9 mouse cellular contexts compared by ENCODE assay signal in genomic region chr1:45905107-45905821, GRCm38 (mm10). TPM values are rescaled to one million over a fixed set of nuclear protein-coding genes. Genes with fewer than 3 reads are reported as not detected.
DNase-seq lines count a peak whose midpoint lies in the region; ATAC-seq and TF ChIP-seq lines count a peak whose summit lies in the region.
"Had no signal": no experiment of that assay in that cellular context is flagged by ENCODE, and none has a peak within 500 bp of the region (broad histone marks: within the 10 kb centered on the region; RNA-seq: fewer than 3 reads in every experiment).

No protein-coding gene starts in this region.

- peak; percentile 49 for DNase-seq in forebrain, embryonic 11.5 days (ENCODE audit: low spot score)
- DNase-seq in forebrain, postnatal 0 days, result no peak
- DNase-seq in gastrocnemius, adult 2 months, result peak; percentile 19
- DNase-seq in hindbrain, postnatal 0 days (ENCODE audit: low spot score), result peak; percentile 79
- no peak for DNase-seq in liver, embryonic 11.5 days (ENCODE audit: low spot score)
- peak; percentile 52 for DNase-seq in neural tube, embryonic 10.5 days (ENCODE audit: extremely low spot score, low spot score)
- no peak for DNase-seq in thymus, postnatal 25 days
- no peak for DNase-seq in left cerebral cortex, adult 8-10 months (ENCODE audit: low spot score in 2 of 2)

- H3K9me3 ChIP-seq in forebrain, embryonic 11.5 days (ENCODE audit: control insufficient read depth, low read length), result no peaks in the 10 kb centered on the region
- no peaks in the 10 kb centered on the region for H3K9me3 ChIP-seq in forebrain, postnatal 0 days (ENCODE audit: low read length)
- no peaks in the 10 kb centered on the region for H3K9me3 ChIP-seq in hindbrain, postnatal 0 days (ENCODE audit: low read length)
- no peaks in the 10 kb centered on the region for H3K9me3 ChIP-seq in liver, embryonic 11.5 days (ENCODE audit: control insufficient read depth, low read length)
- H3K9me3 ChIP-seq: embryonic facial prominence, embryonic 13.5 days had no signal

- H3K27ac ChIP-seq in forebrain, embryonic 11.5 days (ENCODE audit: low read depth, low read length), result no peak overlapping the region
- no peak overlapping the region for H3K27ac ChIP-seq in forebrain, postnatal 0 days (ENCODE audit: low read depth, low read length)
- H3K27ac ChIP-seq in gastrocnemius, adult 2 months, result no peak overlapping the region
- H3K27ac ChIP-seq in hindbrain, postnatal 0 days, result no peak overlapping the region
- H3K27ac ChIP-seq in liver, embryonic 11.5 days (ENCODE audit: low read depth, low read length), result no peak overlapping the region
- H3K27ac ChIP-seq: embryonic facial prominence, embryonic 13.5 days had no signal

- intact Hi-C loops in gastrocnemius, adult 2 months (cut with DNase I), result no loop called here

- no peaks in the 10 kb centered on the region for H3K4me1 ChIP-seq in forebrain, embryonic 11.5 days (replicated peaks; ENCODE audit: control insufficient read depth, insufficient read depth, low read length)
- H3K4me1 ChIP-seq in forebrain, postnatal 0 days (ENCODE audit: insufficient read depth), result no peaks in the 10 kb centered on the region
- H3K4me1 ChIP-seq in hindbrain, postnatal 0 days (ENCODE audit: insufficient read depth, low read length), result no peaks in the 10 kb centered on the region
- peaks cover 3% of the 10 kb centered on the region; the same call in 1 of the 2 replicates for H3K4me1 ChIP-seq in liver, embryonic 11.5 days (replicated peaks; ENCODE audit: control insufficient read depth, insufficient read depth, low read length)

- ATAC-seq in forebrain, embryonic 11.5 days (replicated peaks; ENCODE audit: low FRiP score), result no peak; the same call in 1 of the 2 replicates
- ATAC-seq in forebrain, postnatal 0 days, result no peak
- peak; percentile 92 for ATAC-seq in hindbrain, postnatal 0 days
- ATAC-seq in liver, embryonic 11.5 days (replicated peaks; ENCODE audit: low FRiP score), result peak; percentile 53

- H3K36me3 ChIP-seq in forebrain, embryonic 11.5 days (ENCODE audit: control insufficient read depth, insufficient read depth, low read length), result no peaks in the 10 kb centered on the region
- H3K36me3 ChIP-seq in forebrain, postnatal 0 days (ENCODE audit: insufficient read depth), result no peaks in the 10 kb centered on the region
- H3K36me3 ChIP-seq in hindbrain, postnatal 0 days (ENCODE audit: insufficient read depth, low read length), result no peaks in the 10 kb centered on the region
- H3K36me3 ChIP-seq in liver, embryonic 11.5 days (ENCODE audit: control insufficient read depth, insufficient read depth, low read length), result no peaks in the 10 kb centered on the region
- H3K36me3 ChIP-seq: embryonic facial prominence, embryonic 13.5 days had no signal

- no peak overlapping the region for H3K9ac ChIP-seq in forebrain, embryonic 11.5 days (ENCODE audit: low read length)
- H3K9ac ChIP-seq in forebrain, postnatal 0 days, result no peak overlapping the region
- no peak overlapping the region for H3K9ac ChIP-seq in hindbrain, postnatal 0 days (replicated peaks; ENCODE audit: low read length)
- no peak overlapping the region for H3K9ac ChIP-seq in liver, embryonic 11.5 days (ENCODE audit: low read depth, low read length)
- H3K9ac ChIP-seq: embryonic facial prominence, embryonic 13.5 days had no signal

- no peak overlapping the region for H3K4me3 ChIP-seq in forebrain, embryonic 11.5 days (ENCODE audit: low read depth, low read length)
- H3K4me3 ChIP-seq in forebrain, postnatal 0 days (ENCODE audit: low read depth, low read length), result no peak overlapping the region
- no peak overlapping the region for H3K4me3 ChIP-seq in gastrocnemius, adult 2 months
- H3K4me3 ChIP-seq in hindbrain, postnatal 0 days (ENCODE audit: low read length), result no peak overlapping the region
- H3K4me3 ChIP-seq in liver, embryonic 11.5 days (ENCODE audit: low read depth, low read length), result no peak overlapping the region
- H3K4me3 ChIP-seq: embryonic facial prominence, embryonic 13.5 days had no signal

- WGBS in forebrain, embryonic 11.5 days, result 35% methylated on average over 5 of the region's 5 CpGs
- WGBS in forebrain, postnatal 0 days, result 25% methylated on average over 5 of the region's 5 CpGs
- WGBS in hindbrain, postnatal 0 days, result 19% methylated on average over 5 of the region's 5 CpGs
- 27% methylated on average over 5 of the region's 5 CpGs for WGBS in liver, embryonic 11.5 days

- no peak for TF ChIP-seq CTCF in forebrain, postnatal 0 days (IDR thresholded peaks at IDR 0.05; ENCODE audit: low read depth)
- TF ChIP-seq CTCF in gastrocnemius, adult 2 months (IDR thresholded peaks at IDR 0.05), result no peak
- TF ChIP-seq CTCF in hindbrain, postnatal 0 days (IDR thresholded peaks at IDR 0.05; ENCODE audit: low read depth), result no peak

- no peaks in the 10 kb centered on the region for H3K27me3 ChIP-seq in forebrain, embryonic 11.5 days (ENCODE audit: control insufficient read depth, insufficient read depth, low read length)
- no peaks in the 10 kb centered on the region for H3K27me3 ChIP-seq in forebrain, postnatal 0 days (ENCODE audit: insufficient read depth, low read length)
- H3K27me3 ChIP-seq in hindbrain, postnatal 0 days (ENCODE audit: insufficient read depth, low read length), result no peaks in the 10 kb centered on the region
- no peaks in the 10 kb centered on the region for H3K27me3 ChIP-seq in liver, embryonic 11.5 days (replicated peaks; ENCODE audit: control insufficient read depth, insufficient read depth, low read length)
- H3K27me3 ChIP-seq: embryonic facial prominence, embryonic 13.5 days had no signal

- no peak overlapping the region for H3K4me2 ChIP-seq in forebrain, embryonic 11.5 days (ENCODE audit: low read depth, low read length, severe bottlenecking)
- H3K4me2 ChIP-seq in forebrain, postnatal 0 days (ENCODE audit: low read depth), result no peak overlapping the region
- H3K4me2 ChIP-seq in hindbrain, postnatal 0 days (ENCODE audit: low read depth, low read length), result no peak overlapping the region
- no peak overlapping the region for H3K4me2 ChIP-seq in liver, embryonic 11.5 days
- H3K4me2 ChIP-seq: embryonic facial prominence, embryonic 13.5 days had no signal

RNA-seq across cellular contexts. Expression of gene Gm5269, which starts 15.2 kb away (rescaled TPM):
- not detected in 2 replicates for polyA plus RNA-seq in forebrain, embryonic 11.5 days (2014; fragmentation: Nextera tagmentation; extraction: Ambion mirVana)
- total RNA-seq in forebrain, postnatal 0 days (2014; rRNA removed), result not detected in 2 replicates
- not detected in 2 replicates for polyA plus RNA-seq in forebrain, postnatal 0 days (2015; fragmentation: Nextera tagmentation; extraction: Ambion mirVana)
- not detected for total RNA-seq in gastrocnemius, adult 2 months (2021)
- not detected in 2 replicates for total RNA-seq in hindbrain, postnatal 0 days (2014; rRNA removed)
- polyA plus RNA-seq in hindbrain, postnatal 0 days (2015; fragmentation: Nextera tagmentation; extraction: Ambion mirVana), result not detected in 2 replicates
- not detected in 2 replicates for polyA plus RNA-seq in liver, embryonic 11.5 days (2014; fragmentation: Nextera tagmentation; extraction: Ambion mirVana)
- total RNA-seq in left cerebral cortex, adult 8-10 months (2022), result not detected
- polyA plus RNA-seq: embryonic facial prominence, embryonic 13.5 days had no signal

RNA-seq across cellular contexts. Expression of gene Slc40a1, which starts 21.1 kb away (rescaled TPM):
- polyA plus RNA-seq in forebrain, embryonic 11.5 days (2014; fragmentation: Nextera tagmentation; extraction: Ambion mirVana), result 13.8 and 19.7 TPM in 2 replicates
- 12.3 and 13.9 TPM in 2 replicates for total RNA-seq in forebrain, postnatal 0 days (2014; rRNA removed)
- polyA plus RNA-seq in forebrain, postnatal 0 days (2015; fragmentation: Nextera tagmentation; extraction: Ambion mirVana), result 23.8 and 28.7 TPM in 2 replicates
- total RNA-seq in gastrocnemius, adult 2 months (2021), result 10 to 100 TPM; 21.3 to 26.3 TPM
- total RNA-seq in hindbrain, postnatal 0 days (2014; rRNA removed), result 14.4 and 15.7 TPM in 2 replicates
- 26.6 and 30.1 TPM in 2 replicates for polyA plus RNA-seq in hindbrain, postnatal 0 days (2015; fragmentation: Nextera tagmentation; extraction: Ambion mirVana)
- polyA plus RNA-seq in liver, embryonic 11.5 days (2014; fragmentation: Nextera tagmentation; extraction: Ambion mirVana), result 83.4 and 99.7 TPM in 2 replicates
- 10 to 100 TPM in 3 of 4 experiments, 1 to 10 TPM in 1; 9.7 to 11.3 (median 10.7) TPM for total RNA-seq in left cerebral cortex, adult 8-10 months (2022)

Comparison
In these comparisons a context has a peak if more than half of its experiments do, and no peak if none do; other contexts are left out.
1. DNase-seq: peak in forebrain, embryonic 11.5 days (single experiment), gastrocnemius, adult 2 months (single experiment), hindbrain, postnatal 0 days (single experiment) and neural tube, embryonic 10.5 days (single experiment); none in forebrain, postnatal 0 days (single experiment), liver, embryonic 11.5 days (single experiment), thymus, postnatal 25 days (single experiment) and left cerebral cortex, adult 8-10 months (0 of 2).
2. ATAC-seq: peak in hindbrain, postnatal 0 days (single experiment) and liver, embryonic 11.5 days (single experiment); none in forebrain, embryonic 11.5 days (single experiment) and forebrain, postnatal 0 days (single experiment).